Mouse (Mus musculus): ENCODE results near the gene Ccna2. TPM values are rescaled to one million over a fixed set of nuclear protein-coding genes. Genes with fewer than 3 reads are reported as not detected.
A peak's percentile ranks its signal among the peaks of the same experiment; 100 is the strongest.
"Not testable (repeated sequence)": the region's sequence is repeated elsewhere in the genome, so short reads cannot be mapped to it uniquely, and the experiment has no call there.

The Ccna2 gene
- 67.0 and 71.6 TPM in 2 replicates for polyA plus RNA-seq (2012; ENCODE audit: insufficient read depth, insufficient read length, missing spikeins)

GRCm38 (mm10) chr3:36571827-36572378, at the start of gene Ccna2:
TSS of gene Ccna2 (minus strand) at chr3:36572150.
- Histone ChIP-seq H3K4me1 (ENCODE audit: control insufficient read depth, insufficient read depth, low read length) (peaks cover 6% of the 10 kb centered on the region; the same call in 1 of the 2 replicates), H3K4me3 (ENCODE audit: insufficient read depth, low read length) (peak within 1 kb of the TSS; percentile 76), H3K27ac (ENCODE audit: insufficient read depth, low read depth, low read length) (peak within 1 kb of the TSS; percentile 14)
- TF ChIP-seq CTCF (IDR thresholded peaks at IDR 0.05; ENCODE audit: low read depth, low read length) (no peak), POLR2A (IDR thresholded peaks at IDR 0.05; ENCODE audit: borderline replicate concordance, low read depth, low read length) (0 out of 2 replicates have a peak, but pooled peaks have one; percentile 35)

- Histone ChIP-seq H3K4me3 (ENCODE audit: insufficient read depth, low read length) (no peak overlapping the region), H3K4me1 (ENCODE audit: control insufficient read depth, insufficient read depth, low read length) (peaks cover 4% of the 10 kb centered on the region; the same call in 1 of the 2 replicates), H3K27ac (ENCODE audit: insufficient read depth, low read depth, low read length) (no peak overlapping the region)
- TF ChIP-seq CTCF (IDR thresholded peaks at IDR 0.05; ENCODE audit: low read depth, low read length) (no peak), POLR2A (IDR thresholded peaks at IDR 0.05; ENCODE audit: borderline replicate concordance, low read depth, low read length) (no peak)
Observed at GRCm38 (mm10) chr3:36618181-36618580, 46.2 kb upstream of the Ccna2 start.

GRCm38 (mm10) chr3:36613908-36614255, 41.9 kb upstream of the Ccna2 start:
- TF ChIP-seq POLR2A (IDR thresholded peaks at IDR 0.05; ENCODE audit: borderline replicate concordance, low read depth, low read length) (no peak), CTCF (IDR thresholded peaks at IDR 0.05; ENCODE audit: low read depth, low read length) (no peak)
- Histone ChIP-seq H3K27ac (ENCODE audit: insufficient read depth, low read depth, low read length) (no peak overlapping the region), H3K4me3 (ENCODE audit: insufficient read depth, low read length) (peak overlapping the region; percentile 66; the same call in 1 of the 2 replicates), H3K4me1 (ENCODE audit: control insufficient read depth, insufficient read depth, low read length) (peaks cover 4% of the 10 kb centered on the region; the same call in 1 of the 2 replicates)

- TF ChIP-seq CTCF (IDR thresholded peaks at IDR 0.05; ENCODE audit: low read depth, low read length), result no peak
- no peak for TF ChIP-seq POLR2A (IDR thresholded peaks at IDR 0.05; ENCODE audit: borderline replicate concordance, low read depth, low read length)
- Histone ChIP-seq H3K4me1 (ENCODE audit: control insufficient read depth, insufficient read depth, low read length) (peaks cover 4% of the 10 kb centered on the region; the same call in 1 of the 2 replicates), H3K27ac (ENCODE audit: insufficient read depth, low read depth, low read length) (no peak within 1 kb of the TSS), H3K4me3 (ENCODE audit: insufficient read depth, low read length) (peak within 1 kb of the TSS; percentile 66)
Observed at GRCm38 (mm10) chr3:36613202-36613907, 41.4 kb upstream of the Ccna2 start, which contains the start of gene Bbs7. TSS of gene Bbs7 (minus strand) at chr3:36613477.

GRCm38 (mm10) chr3:36612687-36613086, 40.7 kb upstream of the Ccna2 start:
- TF ChIP-seq POLR2A (IDR thresholded peaks at IDR 0.05; ENCODE audit: borderline replicate concordance, low read depth, low read length) (no peak), CTCF (IDR thresholded peaks at IDR 0.05; ENCODE audit: low read depth, low read length) (no peak)
- Histone ChIP-seq H3K4me3 (ENCODE audit: insufficient read depth, low read length) (peak overlapping the region; percentile 66), H3K4me1 (ENCODE audit: control insufficient read depth, insufficient read depth, low read length) (peaks cover 2% of the 10 kb centered on the region; the same call in 1 of the 2 replicates), H3K27ac (ENCODE audit: insufficient read depth, low read depth, low read length) (no peak overlapping the region)

- no peak for TF ChIP-seq CTCF (IDR thresholded peaks at IDR 0.05; ENCODE audit: low read depth, low read length)
- no peak for TF ChIP-seq POLR2A (IDR thresholded peaks at IDR 0.05; ENCODE audit: borderline replicate concordance, low read depth, low read length)
- Histone ChIP-seq H3K27ac (ENCODE audit: insufficient read depth, low read depth, low read length) (no peak overlapping the region), H3K4me3 (ENCODE audit: insufficient read depth, low read length) (no peak overlapping the region), H3K4me1 (ENCODE audit: control insufficient read depth, insufficient read depth, low read length) (no peaks in the 10 kb centered on the region)
Observed at GRCm38 (mm10) chr3:36605894-36606783, 34.2 kb upstream of the Ccna2 start.

GRCm38 (mm10) chr3:36599773-36600172, 27.8 kb upstream of the Ccna2 start:
- not testable (repeated sequence) for H3K27ac ChIP-seq (ENCODE audit: insufficient read depth, low read depth, low read length); H3K4me1 ChIP-seq (ENCODE audit: control insufficient read depth, insufficient read depth, low read length); H3K4me3 ChIP-seq (ENCODE audit: insufficient read depth, low read length)

GRCm38 (mm10) chr3:36598811-36599210, 26.9 kb upstream of the Ccna2 start:
- H3K27ac ChIP-seq (ENCODE audit: insufficient read depth, low read depth, low read length), result no peak overlapping the region
- H3K4me1 ChIP-seq (ENCODE audit: control insufficient read depth, insufficient read depth, low read length), result no peaks in the 10 kb centered on the region
- H3K4me3 ChIP-seq (ENCODE audit: insufficient read depth, low read length), result no peak overlapping the region
- TF ChIP-seq POLR2A (IDR thresholded peaks at IDR 0.05; ENCODE audit: borderline replicate concordance, low read depth, low read length), result no peak

- H3K4me1 ChIP-seq (ENCODE audit: control insufficient read depth, insufficient read depth, low read length), result peaks cover 6% of the 10 kb centered on the region; the same call in 1 of the 2 replicates
- TF ChIP-seq POLR2A (IDR thresholded peaks at IDR 0.05; ENCODE audit: borderline replicate concordance, low read depth, low read length) (no peak), CTCF (IDR thresholded peaks at IDR 0.05; ENCODE audit: low read depth, low read length) (no peak)
- H3K27ac ChIP-seq (ENCODE audit: insufficient read depth, low read depth, low read length), result peak overlapping the region; percentile 14
- H3K4me3 ChIP-seq (ENCODE audit: insufficient read depth, low read length), result peak overlapping the region; percentile 76
Observed at GRCm38 (mm10) chr3:36571361-36571826, 556 bp downstream of the Ccna2 start.
